Mouse (Mus musculus) T-helper 2 cell (primary cell): ENCODE results near the gene Fbxo7.
"Not testable (repeated sequence)": the region's sequence is repeated elsewhere in the genome, so short reads cannot be mapped to it uniquely, and the experiment has no call there.

Experiments used
- in situ Hi-C: fragments of 300-600 bp; cut with MboI, MseI; formaldehyde crosslinking; loops from one replicate; pipeline ENCODE4 v1.15.1; 2025; ENCODE audit warnings: high pct_unique_total_duplicates

Fbxo7 gene

DNA sequence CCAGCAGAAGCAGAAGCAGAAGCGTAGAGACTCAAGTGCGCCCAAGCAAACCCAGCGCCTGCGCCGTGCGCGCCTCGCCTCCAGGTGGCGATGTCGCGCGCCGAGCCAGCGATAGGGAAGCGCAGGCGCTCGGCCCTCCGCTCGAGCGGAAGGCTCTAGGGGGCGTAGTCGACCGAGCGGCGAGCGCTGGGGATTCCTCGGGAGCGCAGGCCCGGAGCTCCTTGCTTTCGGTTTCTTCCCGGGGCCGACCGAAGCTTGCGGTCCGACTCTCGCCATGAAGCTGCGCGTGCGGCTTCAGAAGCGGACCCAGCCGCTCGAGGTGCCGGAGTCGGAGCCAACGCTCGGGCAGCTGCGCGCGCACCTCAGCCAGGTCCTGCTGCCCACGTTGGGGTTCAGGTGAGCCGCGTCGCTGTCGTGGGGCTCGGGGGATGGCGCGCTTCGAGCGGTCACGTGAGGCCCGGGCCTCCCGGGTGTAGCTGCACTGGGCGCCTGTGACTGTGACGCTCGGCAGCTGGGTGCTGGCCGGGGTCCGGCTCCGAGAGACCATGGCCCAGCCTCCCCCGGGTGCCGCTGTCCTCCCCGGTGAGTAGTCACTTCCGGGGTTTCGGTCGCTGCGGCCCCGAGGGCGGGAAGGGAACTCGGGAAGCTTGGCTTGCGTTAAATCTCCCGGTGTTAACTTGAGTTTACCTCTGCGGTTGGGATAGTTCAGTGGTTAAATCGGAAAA is at the start of gene Fbxo7:
TSS of gene Fbxo7 (plus strand) at position 224 of the 725 bp plus-strand sequence.
- in situ Hi-C loops, result no loop called here

DNA sequence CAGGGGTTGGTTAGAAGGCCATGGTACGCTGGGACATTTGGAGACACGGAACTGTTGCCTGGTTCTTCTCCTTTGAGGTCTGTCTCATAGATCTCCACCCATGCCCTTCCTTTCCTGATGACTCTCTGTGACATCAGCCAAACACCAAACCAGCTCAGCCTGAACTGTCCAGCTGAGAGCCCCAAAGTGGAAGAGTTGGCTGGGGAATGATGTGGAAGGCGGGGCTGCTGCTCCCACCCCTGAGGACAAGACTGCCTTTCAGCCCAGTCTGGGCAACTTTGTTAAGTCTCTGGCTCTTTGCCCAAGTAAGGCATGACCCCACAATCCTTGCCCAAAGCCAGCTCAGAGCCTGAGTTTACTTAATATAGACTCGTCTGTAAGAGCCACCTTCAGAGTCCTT is 48.9 kb upstream of the Fbxo7 start:
- in situ Hi-C loops, result loop anchor here (10.0 kb wide), 1 partner anchor 332 kb away; the partner anchor contains the start of gene Timp3

DNA sequence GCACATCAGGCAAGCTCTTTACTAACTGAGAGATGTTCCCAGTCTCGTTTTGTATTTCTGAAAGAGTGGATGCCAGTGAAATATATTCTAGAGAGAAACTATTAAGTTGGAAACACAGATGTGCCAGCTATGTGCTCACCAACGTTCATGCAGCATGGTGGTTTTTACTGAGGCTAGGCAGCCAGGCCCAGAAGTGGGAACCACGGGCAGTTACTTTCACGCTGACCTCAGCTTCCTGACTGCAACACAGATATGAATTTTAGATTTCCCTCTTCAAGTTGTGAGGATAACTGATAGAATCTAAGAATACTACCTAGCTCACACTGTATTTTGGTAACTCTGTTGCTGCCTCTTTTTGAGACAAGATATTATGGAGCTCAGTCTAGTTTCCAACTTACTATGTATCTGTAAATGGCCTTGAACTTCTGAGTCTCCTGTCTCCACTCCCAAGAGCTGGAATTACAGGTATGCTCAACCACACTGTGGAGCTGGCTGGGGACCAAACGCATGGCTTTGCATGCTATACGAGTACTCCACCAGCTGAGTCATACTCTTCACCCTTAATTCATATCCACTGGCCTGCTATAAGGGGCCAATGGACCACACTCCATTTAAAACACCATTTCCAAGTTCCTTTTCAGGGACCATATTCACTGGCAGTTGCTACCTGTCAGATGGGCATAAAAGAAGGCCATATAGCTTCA is 32.2 kb upstream of the Fbxo7 start:
- in situ Hi-C loops, result no loop called here

DNA sequence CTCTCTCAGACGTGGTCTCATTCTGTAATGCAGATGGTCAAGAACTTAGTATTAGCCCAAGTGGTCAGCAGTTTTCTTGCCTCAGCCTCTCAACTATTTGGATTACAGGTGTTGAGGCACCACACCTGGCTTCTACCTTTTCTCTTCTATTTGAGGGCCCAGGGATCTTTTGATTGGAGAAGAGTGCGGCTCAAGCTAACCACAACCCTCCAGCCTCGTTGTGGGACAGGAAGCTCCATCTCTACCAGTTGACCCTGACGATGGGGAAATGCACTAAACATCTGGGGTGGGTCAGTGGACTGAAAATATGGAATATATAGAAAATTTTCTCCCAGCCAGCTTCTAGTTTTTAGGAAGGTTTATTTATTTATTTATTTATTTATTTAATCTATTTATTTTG is 29.4 kb upstream of the Fbxo7 start:
- in situ Hi-C loops, result no loop called here

DNA sequence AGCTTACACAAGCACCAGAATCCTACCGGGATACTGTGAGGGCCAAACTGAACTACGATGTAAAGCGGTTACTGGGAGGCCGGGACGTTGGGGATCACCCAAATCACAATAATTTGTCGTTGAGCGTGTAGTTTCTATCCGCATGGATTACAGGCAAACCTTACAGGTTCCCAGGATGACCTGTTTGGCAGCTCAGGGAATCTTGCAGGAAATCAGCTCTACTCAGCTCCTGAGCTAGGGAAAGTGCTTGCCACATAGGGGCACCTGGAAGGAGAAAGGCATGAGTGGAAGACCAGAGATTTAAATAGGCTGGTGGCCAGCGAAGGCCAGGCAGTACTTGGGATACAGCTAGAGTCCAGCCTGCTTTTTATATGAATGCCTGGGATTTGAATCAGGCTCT is 27.9 kb upstream of the Fbxo7 start:
- in situ Hi-C loops, result no loop called here

DNA sequence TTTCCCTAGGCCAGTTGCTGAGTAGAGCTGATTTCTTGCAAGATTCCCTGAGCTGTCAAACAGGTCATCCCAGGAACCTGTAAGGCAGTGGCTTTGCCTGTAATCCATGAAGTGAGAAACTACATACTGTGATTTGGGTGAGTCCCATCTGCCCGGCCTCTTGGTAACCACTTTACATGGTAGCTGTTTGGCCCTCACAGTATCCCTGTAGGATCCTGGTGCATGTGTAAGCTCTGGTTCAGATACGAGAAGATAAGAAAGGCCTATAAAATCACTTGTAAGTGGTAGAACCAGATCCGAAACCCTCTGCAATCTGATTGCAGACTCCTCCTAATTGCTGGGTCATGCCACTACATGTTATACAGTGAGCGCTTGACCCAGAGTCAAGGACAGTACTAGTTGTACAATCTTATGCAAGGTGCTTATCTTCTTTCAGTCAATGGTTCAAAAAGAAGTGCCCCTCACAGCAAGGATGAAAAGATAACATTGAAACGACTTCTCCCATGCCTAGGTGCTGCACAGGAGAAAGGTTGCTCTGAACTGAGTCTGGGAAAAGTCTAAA is 27.1 kb upstream of the Fbxo7 start:
- in situ Hi-C loops, result no loop called here

DNA sequence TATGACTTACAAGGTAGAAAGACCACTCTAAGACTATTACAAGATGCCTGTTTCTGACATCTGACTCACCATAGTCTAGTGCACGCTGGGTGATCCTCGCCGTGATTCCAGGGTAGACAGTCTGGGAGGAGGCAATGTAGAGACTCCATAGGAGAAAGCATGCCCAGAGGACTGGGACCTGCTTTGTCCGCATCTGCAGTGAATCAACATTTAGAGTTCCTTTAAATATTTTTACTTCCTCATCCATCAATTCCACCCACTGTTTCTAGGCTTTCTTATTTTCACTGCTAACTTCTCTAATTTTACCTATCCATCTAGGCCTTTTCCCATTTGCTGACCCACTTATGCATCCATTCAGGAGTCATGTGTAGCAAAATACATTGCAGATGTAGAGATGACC is 21.3 kb upstream of the Fbxo7 start:
- in situ Hi-C loops, result no loop called here

DNA sequence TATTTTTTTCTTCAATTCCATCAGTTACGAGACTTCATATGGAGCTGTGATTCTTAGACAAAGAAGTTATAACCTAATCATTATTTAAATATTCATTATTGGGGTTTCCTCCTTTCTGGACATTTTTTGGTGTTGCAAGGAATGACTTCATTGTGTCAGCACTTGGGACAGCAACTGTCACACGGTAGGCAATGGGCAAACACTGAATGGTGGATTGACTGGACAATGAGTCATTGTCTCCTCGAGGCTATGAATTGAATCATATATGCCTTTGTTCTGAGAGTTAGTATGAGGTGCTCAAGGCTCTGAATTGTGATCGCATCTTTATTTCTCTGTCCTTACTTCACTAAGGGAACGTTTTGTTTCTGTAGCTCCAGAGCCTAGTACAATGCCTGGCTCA is 15.3 kb upstream of the Fbxo7 start:
- in situ Hi-C loops, result no loop called here

DNA sequence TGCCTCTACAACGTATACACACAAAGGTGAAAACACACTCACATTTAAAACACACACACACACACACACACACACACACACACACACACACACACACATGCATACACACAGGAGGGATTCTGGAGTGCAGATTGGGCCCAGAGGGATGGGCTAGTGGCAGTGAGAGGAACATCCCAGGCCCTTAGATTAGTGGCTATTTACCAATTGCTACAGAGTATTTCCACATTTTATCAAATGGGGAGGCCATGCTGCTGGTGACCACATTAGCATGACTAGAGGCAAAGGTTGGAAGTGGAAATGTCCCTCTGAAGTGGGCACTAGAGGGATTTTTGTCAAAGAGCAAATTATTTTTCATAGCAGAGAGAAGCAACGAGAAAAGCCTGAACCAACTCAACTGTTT is 12.1 kb upstream of the Fbxo7 start:
- in situ Hi-C loops, result no loop called here

DNA sequence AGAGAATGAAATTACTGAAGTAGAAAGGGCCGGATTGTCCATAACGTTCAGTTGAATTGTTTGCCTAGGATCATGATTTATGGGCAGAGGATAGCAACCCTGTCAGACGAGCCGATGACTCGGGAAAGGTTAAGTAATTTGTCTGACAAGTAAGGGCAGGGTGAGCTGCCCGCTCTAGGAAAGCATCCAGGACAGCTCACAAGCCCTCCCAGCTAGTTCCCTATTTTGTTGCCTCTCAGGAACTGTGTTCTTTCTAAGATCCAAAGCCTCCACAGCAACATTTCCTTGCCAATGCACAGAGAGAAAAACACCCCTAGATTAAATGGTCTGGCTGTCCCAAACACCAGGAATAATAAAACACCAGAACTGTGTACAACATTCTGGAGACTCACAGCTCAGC is 11.1 kb upstream of the Fbxo7 start:
- in situ Hi-C loops, result no loop called here

DNA sequence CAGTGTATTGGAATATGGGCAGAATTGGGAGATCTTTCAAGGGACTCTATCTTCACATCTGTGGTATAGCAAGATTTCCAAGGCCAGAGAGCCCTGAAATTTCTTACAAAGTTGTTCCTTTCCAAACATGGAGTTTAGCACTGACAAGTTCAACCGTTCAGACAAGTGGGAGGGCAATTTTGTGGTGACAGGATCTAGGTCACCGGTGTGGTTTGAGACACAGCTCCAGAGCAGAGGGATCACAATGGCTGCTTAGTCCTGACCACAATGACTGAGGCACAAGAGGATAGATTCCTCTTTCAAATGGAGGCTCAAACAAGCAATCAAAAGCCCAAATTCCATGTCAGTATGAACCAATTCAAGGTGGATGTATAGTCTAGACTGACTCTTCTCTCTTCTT is 10.6 kb upstream of the Fbxo7 start:
- in situ Hi-C loops, result no loop called here

DNA sequence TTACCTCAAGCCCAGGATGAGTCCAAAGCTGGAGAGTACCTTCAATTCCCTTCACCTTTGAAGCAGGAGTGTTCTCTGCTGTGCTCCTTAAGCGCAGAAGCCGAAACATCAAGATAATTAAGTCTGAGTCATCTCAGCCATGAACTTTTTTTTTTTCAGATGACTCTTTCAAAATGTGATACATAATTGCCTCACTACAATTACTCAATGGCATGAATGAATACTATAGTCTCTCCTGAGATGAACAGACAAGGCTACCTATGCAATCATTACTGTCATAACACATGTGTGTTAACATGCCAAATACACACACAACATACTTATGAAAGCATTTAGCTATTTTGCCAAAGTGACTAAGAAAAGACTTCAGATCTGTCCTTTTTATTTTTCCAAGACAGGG is 10.0 kb upstream of the Fbxo7 start, which contains the start of gene Bpifc:
TSS of gene Bpifc (minus strand) at position 115 of the 400 bp plus-strand sequence.
- in situ Hi-C loops, result no loop called here

DNA sequence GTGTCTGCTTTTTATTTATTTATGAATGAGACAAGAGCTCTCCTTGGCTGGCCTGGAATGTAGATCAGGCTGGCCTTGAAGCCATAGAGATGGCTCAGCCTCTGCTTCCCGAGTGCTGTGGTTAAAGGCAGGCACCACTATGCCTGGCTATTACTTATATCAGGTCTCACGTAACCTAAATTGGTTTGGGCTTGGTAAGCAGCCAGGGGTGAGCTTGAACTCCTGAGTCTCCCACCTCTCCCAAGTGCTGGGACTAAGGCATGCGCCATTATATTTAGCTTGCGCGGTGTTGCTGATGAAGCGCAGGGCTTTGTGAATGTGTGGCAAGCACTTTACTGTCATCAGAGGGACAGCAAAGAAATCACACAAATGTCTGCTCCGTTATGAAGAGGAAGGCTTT is 4.0 kb upstream of the Fbxo7 start:
- in situ Hi-C loops, result no loop called here

DNA sequence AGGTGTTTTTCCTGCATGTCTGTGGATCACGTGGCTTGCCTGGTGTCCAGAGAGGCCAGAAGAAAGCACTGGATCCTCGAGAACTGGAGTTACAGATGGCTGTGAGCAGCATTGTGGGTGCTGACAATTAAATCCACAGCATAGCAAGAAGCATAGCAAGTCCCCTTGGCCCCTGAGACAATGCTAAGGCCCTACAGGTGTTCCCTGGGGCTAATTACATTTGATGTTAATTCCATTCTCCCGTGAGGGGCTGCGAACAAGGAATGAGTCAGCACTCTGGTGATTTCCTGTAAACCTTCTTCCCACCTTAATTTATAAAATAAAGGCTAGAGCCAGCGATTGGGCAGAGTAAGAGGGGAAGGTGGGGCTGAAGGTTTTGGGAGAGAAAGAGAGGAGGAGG is 3.0 kb upstream of the Fbxo7 start:
- in situ Hi-C loops, result no loop called here

DNA sequence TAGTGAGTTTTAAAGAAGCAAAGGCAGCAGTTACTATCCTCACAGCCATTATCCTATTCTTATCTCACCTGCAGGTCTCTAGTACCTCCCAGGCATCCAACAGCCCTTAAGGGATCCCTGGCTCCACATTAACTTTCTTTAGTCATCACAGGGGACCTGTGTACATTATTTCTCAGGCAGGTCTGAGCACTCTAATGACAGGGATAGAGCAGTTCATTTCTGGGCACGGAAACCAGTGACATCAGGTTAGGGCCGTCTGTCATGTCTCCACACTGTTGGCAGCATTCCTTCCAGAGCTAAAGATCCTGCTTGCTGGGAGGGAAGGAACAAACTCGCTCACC is 394 bp upstream of the Fbxo7 start:
- in situ Hi-C loops, result no loop called here

DNA sequence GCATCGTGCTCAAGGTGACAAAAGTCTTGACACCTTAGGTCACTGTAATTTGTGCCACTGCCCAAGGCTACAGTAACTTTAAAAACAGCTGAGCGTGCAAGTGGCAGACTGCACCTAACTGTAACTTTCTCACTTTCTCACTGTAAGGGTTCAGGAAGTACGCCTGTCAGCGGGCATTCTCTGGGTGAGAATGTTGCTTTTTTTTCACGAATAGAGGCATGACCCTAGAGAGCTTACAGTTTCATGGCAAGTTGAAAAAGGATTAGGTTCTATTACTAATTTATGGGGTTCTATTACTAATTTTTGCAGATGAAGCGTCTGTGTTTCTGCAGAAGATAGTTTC is 673 bp downstream of the Fbxo7 start:
- in situ Hi-C loops, result no loop called here

DNA sequence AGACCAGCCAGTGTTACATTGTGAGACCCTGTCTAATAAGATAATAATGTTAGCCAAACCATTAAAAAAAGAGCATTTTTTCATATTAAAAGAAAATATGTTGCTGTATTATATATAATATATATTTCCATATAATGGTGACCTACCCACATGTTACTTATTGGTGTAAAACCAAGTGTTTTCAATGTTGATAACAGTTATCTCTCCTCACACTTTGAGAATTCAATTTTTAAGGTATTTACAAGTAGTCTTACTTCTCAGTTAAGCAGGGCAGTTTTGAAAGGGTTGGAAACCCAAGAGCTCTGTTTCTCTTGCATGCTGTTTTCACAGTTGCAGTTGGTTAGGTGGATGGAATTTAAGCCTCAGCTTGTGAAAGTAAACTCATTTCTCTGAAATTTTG is 1.4 kb downstream of the Fbxo7 start:
- in situ Hi-C loops, result no loop called here

DNA sequence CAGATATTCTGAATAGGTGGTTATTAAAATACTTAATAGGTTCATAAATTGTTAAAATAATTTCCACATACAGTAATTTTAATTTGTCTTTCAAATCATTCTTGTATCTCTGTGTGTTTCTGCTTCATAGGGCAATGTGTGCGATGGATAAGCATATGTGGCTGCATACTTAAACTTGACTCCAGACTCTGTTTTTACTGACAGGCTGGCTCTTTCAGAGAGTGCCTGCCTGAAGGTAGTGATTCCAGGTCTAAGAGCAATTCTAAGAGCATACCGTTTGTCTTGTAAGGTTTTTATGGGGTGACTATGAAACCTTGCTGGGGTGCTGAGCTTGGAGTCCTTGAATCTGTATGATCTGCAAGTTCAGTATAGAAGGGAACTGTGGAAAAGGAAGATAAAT is 4.1 kb downstream of the Fbxo7 start:
- in situ Hi-C loops, result no loop called here

DNA sequence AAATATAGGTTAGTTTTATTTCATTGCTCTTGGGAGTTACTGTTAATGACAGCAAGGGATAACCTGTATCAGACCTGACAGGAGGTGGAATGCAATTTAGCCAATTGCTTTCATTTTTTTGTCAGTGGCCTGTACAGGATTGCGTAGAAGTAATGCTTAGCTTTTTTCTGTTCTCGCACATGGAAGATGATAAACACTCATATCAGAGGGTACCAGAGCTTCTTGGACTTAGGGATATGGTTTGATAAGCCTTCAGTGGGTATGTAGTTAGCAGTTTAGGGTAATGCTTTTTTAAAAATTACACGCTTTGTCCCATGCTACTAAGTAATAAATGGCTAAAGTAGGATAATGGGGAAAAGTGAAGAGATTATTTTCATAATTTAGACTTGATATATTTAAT is 4.6 kb downstream of the Fbxo7 start:
- in situ Hi-C loops, result no loop called here

DNA sequence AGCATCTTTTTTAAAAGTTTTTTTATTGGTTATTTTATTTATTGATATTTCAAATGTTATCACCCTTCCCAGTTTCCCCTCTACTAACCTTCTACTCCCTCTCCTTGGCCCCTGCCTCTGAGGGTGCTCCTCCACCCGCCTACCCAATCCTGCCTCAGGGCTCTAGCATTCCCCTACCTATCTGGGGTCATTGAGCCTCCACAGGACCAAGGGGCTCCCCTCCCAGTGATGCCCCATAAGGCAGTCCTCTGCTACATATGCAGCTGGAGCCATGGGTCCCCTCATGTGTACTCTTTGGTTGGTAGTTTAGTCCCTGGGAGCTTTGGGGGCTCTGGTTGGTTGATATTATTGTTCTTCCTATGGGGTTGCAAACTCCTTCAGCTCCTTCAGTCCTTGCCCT is 5.0 kb downstream of the Fbxo7 start:
- in situ Hi-C loops, result not testable (repeated sequence)

DNA sequence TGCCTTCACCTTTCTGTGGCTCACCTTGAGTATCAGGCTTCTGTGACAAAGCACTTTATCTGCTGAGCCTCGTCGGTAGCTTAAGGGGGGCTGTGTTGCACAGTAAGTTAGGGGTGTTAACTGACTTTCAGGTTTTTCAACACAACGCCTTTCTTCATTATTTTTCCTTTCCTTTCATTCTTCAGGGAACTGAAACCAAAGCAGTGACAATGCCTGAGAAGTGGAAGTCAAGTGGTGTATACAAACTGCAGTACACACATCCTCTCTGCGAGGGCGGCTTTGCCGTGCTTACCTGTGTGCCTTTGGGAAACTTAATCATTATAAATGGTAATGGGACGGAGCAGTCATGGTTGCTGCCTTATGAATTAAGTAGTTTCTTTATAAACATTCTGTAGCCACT is 9.0 kb downstream of the Fbxo7 start:
- in situ Hi-C loops, result no loop called here

DNA sequence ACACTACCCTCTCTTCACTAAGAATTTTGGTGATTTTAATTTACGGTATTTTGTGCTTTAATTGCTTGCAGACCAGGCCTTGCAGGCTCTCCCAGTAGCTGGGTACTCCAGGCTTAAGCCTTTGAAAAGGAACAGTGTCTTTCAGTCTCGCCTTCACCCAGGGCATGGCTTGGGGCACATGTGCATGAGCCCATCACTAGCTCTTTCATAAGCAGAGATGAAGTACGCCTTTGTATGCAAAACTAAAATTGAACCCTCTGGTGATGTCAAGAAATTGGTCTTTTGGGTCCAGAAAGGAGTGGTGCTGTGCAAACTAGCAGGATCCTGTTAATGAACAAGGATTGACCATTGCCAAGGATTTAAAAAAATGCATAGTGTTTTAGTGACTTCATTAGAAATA is 10.7 kb downstream of the Fbxo7 start:
- in situ Hi-C loops, result no loop called here

DNA sequence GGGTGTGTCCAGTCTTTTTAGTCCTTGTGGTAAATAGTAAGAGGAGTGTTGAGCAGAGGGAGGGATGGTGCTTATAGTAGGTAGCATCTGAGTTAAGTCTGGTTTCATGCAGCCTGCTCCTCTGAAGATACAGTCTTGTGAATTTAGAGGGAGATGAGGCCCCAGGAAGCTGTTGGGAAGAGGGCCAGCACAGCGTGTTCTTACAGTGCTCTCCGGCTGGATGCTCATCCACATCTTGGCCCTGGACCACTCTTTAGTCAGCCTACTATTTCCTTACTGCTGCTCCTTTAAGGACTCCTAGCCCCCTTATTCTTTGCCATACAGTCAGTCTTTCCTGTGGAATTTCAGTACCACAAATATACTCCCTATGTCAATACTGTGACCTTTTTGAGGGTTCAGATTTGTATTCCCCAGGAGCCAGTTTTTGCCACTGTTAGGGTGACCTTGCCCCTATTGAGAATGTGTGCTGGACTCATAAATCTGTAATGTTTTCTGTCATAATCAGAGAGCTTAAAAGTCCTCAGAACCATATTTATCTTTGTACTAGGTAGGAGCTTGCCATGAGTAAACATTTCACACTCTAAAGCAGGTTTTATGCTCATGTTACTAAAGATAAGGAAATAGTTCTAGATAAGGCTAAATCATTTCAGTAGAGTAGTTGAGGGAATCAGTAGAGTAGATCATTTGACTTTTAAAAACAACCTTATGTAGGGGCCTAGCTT is 12.4 kb downstream of the Fbxo7 start:
- in situ Hi-C loops, result no loop called here
